Mouse (Mus musculus): ENCODE measurements around the gene Gm6268. TPM values are rescaled to one million over a fixed set of nuclear protein-coding genes. Genes with fewer than 3 reads are reported as not detected.

Gm6268 gene
- polyA plus RNA-seq, 1 experiment from 2014 or later, result not detected

Small RNAs within 50 kb of the gene (microRNA-seq; reads per million reads assigned to microRNA genes)
- not detected for gene Gm44485

Other genes with a start within 250 kb of the Gm6268 start
- 16.6 and 17.3 TPM in 2 replicates for gene Zcchc12, start 205.4 kb upstream of the Gm6268 start, polyA plus RNA-seq (2015; fragmentation: Nextera tagmentation; extraction: Ambion mirVana)
- 0.48 and 0.52 TPM in 2 replicates for gene Lonrf3, start 72.9 kb upstream of the Gm6268 start, polyA plus RNA-seq (2015; fragmentation: Nextera tagmentation; extraction: Ambion mirVana)
- not detected in 2 replicates for gene Gm14569, start 90.5 kb downstream of the Gm6268 start, polyA plus RNA-seq (2015; fragmentation: Nextera tagmentation; extraction: Ambion mirVana)
- gene Pgrmc1, start 196.9 kb downstream of the Gm6268 start, polyA plus RNA-seq (2015; fragmentation: Nextera tagmentation; extraction: Ambion mirVana), result 221 and 227 TPM in 2 replicates
- 2.1 TPM in 2 replicates for gene Akap17b, start 244.1 kb downstream of the Gm6268 start, polyA plus RNA-seq (2015; fragmentation: Nextera tagmentation; extraction: Ambion mirVana)